Mouse (Mus musculus) kidney, postnatal 0 days (tissue): ENCODE data around the gene Kif23. TPM values are rescaled to one million over a fixed set of nuclear protein-coding genes. Genes with fewer than 3 reads are reported as not detected.

Source experiments
- ATAC-seq: fragments of 200-750 bp; cut with Nextera tagmentation; replicated peaks from 2 replicates; pipeline ENCODE4 v1.8.0; 2017; ENCODE audit warnings: low read depth, moderate number of reproducible peaks, moderate TSS enrichment, moderate library complexity; ENCODE audit not compliant: low FRiP score
- DNase-seq: peaks from one replicate; pipeline ENCODE4 v3.0.0-alpha.2; 2016; ENCODE audit warnings: low spot score
- H3K27ac ChIP-seq: fragments of 300-500 bp; sonication (generic); 2 replicates; pipeline ENCODE4 v1.5.1; 2014; ENCODE audit warnings: mild to moderate bottlenecking
- H3K27me3 ChIP-seq: fragments of 300-500 bp; sonication (generic); 2 replicates; pipeline ENCODE4 v1.6.1; 2014; ENCODE audit warnings: low read length, mixed read lengths; ENCODE audit not compliant: insufficient read depth
- H3K36me3 ChIP-seq: fragments of 300-500 bp; sonication (generic); 2 replicates; pipeline ENCODE4 v1.6.1; 2014; ENCODE audit warnings: low read length, mixed read lengths; ENCODE audit not compliant: insufficient read depth
- H3K4me1 ChIP-seq: fragments of 300-500 bp; sonication (generic); replicated peaks from 2 replicates; pipeline ENCODE4 v1.6.1; 2014; ENCODE audit warnings: antibody characterized with exemption, low read length, mixed read lengths; ENCODE audit not compliant: insufficient read depth
- H3K4me2 ChIP-seq: fragments of 300-500 bp; sonication (generic); 2 replicates; pipeline ENCODE4 v1.6.1; 2014; ENCODE audit warnings: mild to moderate bottlenecking, low read length, moderate library complexity, mixed read lengths
- H3K4me3 ChIP-seq: fragments of 300-500 bp; sonication (generic); replicated peaks from 2 replicates; pipeline ENCODE4 v1.5.1; 2014; ENCODE audit warnings: low read depth, low read length
- H3K9ac ChIP-seq: fragments of 300-500 bp; sonication (generic); 2 replicates; pipeline ENCODE4 v1.6.1; 2014; ENCODE audit warnings: low read depth, low read length
- H3K9me3 ChIP-seq: fragments of 300-500 bp; sonication (generic); replicated peaks from 2 replicates; pipeline ENCODE4 v1.6.1; 2016; ENCODE audit warnings: low read length, inconsistent platforms, mixed read lengths
- CTCF ChIP-seq: IDR thresholded peaks from 2 replicates; pipeline ENCODE4 v1.5.1; 2016; ENCODE audit warnings: antibody characterized with exemption, low read depth, mild to moderate bottlenecking, moderate library complexity
- WGBS: fragments of 180-500 bp; shearing (Covaris S2); extraction: QIAGEN DNeasy Blood & Tissue Kit; methylation state at CpG from one replicate; pipeline ENCODE4 v1.1.7; 2014; 5-methylcytosine and 5-hydroxymethylcytosine counted together
- polyA plus RNA-seq: library from polyadenylated mRNA; unstranded; fragments of >200 nt; fragmentation: Nextera tagmentation; extraction: Ambion mirVana; gene quantifications from 2 replicates; pipeline ENCODE4 v1.2.1, GENCODE M21; 2015

Kif23 gene
- polyA plus RNA-seq, 1 experiment from 2014 or later: 40.1 TPM

- WGBS: 80% methylated on average over 11 of the region's 11 CpGs
These were observed 37.7 kb downstream of the Kif23 start for GRCm38 (mm10) chr9:61908832-61909407.

DNA sequence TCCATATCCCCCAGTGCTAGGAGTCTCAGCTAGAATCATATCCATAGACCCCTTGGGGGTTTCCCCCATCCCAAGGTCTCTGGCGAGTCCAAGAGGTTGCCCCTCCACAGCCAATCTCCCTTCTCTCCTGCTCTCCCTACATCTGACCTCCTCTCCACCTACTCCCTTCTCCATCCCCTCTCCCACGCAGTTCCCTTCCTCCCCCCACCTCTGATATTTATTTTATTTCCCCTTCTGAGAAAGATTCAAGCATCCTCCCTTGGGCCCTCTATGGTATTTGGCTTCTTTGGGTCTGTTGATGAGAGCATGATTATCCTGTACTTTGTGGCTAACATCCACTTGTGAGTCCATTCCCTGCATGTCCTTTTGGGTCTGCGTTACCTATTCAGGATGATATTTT is 38.2 kb downstream of the Kif23 start:
- 59% methylated on average over 3 of the region's 3 CpGs for WGBS
- ATAC-seq: no peak
- no peak overlapping the region for H3K4me2 ChIP-seq
- 0 out of 2 replicates have a peak, but pooled peaks cover 12% of the 10 kb centered on the region for H3K4me1 ChIP-seq
- no peak for TF ChIP-seq CTCF
- H3K9me3 ChIP-seq: no peaks in the 10 kb centered on the region
- H3K27ac ChIP-seq: no peak overlapping the region
- peaks cover 15% of the 10 kb centered on the region for H3K36me3 ChIP-seq
- no peaks in the 10 kb centered on the region for H3K27me3 ChIP-seq
- DNase-seq: no peak
- H3K4me3 ChIP-seq: no peak overlapping the region
- H3K9ac ChIP-seq: no peak overlapping the region

More at GRCm38 (mm10) chr9:61908832-61909407, 37.7 kb downstream of the Kif23 start:
- H3K27me3 ChIP-seq: no peaks in the 10 kb centered on the region
- H3K4me2 ChIP-seq: no peak overlapping the region
- no peak for TF ChIP-seq CTCF
- H3K9me3 ChIP-seq: no peaks in the 10 kb centered on the region
- no peak overlapping the region for H3K9ac ChIP-seq
- H3K4me3 ChIP-seq: no peak overlapping the region
- DNase-seq (no peak), ATAC-seq (no peak)
- H3K27ac ChIP-seq: no peak overlapping the region
- peaks cover 15% of the 10 kb centered on the region for H3K36me3 ChIP-seq
- 0 out of 2 replicates have a peak, but pooled peaks cover 13% of the 10 kb centered on the region for H3K4me1 ChIP-seq

GRCm38 (mm10) chr9:61907621-61908295 is 38.8 kb downstream of the Kif23 start:
- DNase-seq: no peak
- WGBS: 83% methylated on average over 4 of the region's 4 CpGs
- no peak for ATAC-seq
- no peak for TF ChIP-seq CTCF
- Histone ChIP-seq H3K27me3 (no peaks in the 10 kb centered on the region), H3K4me1 (0 out of 2 replicates have a peak, but pooled peaks cover 7% of the 10 kb centered on the region), H3K9ac (no peak overlapping the region), H3K27ac (no peak overlapping the region), H3K4me3 (no peak overlapping the region), H3K4me2 (no peak overlapping the region), H3K9me3 (no peaks in the 10 kb centered on the region), H3K36me3 (peaks cover 12% of the 10 kb centered on the region)

DNA sequence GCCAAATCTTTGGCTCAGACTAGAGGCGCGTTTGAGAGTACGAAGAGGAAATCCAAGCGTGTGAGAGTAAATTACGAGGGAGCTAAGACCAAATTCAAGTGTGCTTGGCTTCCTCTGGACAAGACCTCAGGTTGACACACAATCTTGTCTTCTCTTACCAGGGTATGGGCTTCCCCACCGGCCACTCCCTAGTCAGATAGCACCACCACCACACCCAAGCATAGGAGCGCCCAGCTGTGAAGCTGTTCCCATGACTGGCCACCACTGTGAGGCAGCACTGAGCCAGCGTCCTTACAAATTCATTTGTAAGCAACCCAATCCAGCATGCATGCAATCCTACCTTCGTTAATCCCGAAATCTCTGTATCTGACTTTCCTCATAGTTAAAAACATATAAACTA is 39.7 kb downstream of the Kif23 start:
- Histone ChIP-seq H3K27ac (no peak overlapping the region), H3K4me1 (0 out of 2 replicates have a peak, but pooled peaks cover under 1% of the 10 kb centered on the region), H3K4me2 (no peak overlapping the region), H3K36me3 (peaks cover 4% of the 10 kb centered on the region; the same call in 1 of the 2 replicates), H3K9ac (no peak overlapping the region), H3K9me3 (no peaks in the 10 kb centered on the region), H3K4me3 (no peak overlapping the region), H3K27me3 (no peaks in the 10 kb centered on the region)
- ATAC-seq: no peak
- DNase-seq: peak; percentile 39
- peak; percentile 70 for TF ChIP-seq CTCF
- WGBS: 67% methylated on average over 10 of the region's 10 CpGs

GRCm38 (mm10) chr9:61905576-61905975 is 41.0 kb downstream of the Kif23 start:
- WGBS: 59% methylated on average over 5 of the region's 5 CpGs
- Histone ChIP-seq H3K9me3 (no peaks in the 10 kb centered on the region), H3K27ac (no peak overlapping the region), H3K27me3 (no peaks in the 10 kb centered on the region), H3K36me3 (no peaks in the 10 kb centered on the region), H3K4me1 (no peaks in the 10 kb centered on the region), H3K4me2 (no peak overlapping the region), H3K9ac (no peak overlapping the region), H3K4me3 (no peak overlapping the region)
- DNase-seq (no peak), ATAC-seq (no peak)
- TF ChIP-seq CTCF: no peak

GRCm38 (mm10) chr9:61904201-61904600 is 42.4 kb downstream of the Kif23 start:
- Histone ChIP-seq H3K9me3 (no peaks in the 10 kb centered on the region), H3K27ac (peak overlapping the region; percentile 8; the same call in 1 of the 2 replicates), H3K27me3 (no peaks in the 10 kb centered on the region), H3K36me3 (no peaks in the 10 kb centered on the region), H3K9ac (no peak overlapping the region), H3K4me1 (no peaks in the 10 kb centered on the region), H3K4me2 (no peak overlapping the region), H3K4me3 (no peak overlapping the region)
- no peak for TF ChIP-seq CTCF
- ATAC-seq (no peak), DNase-seq (no peak)
- WGBS: 26% methylated on average over 7 of the region's 7 CpGs
